Mouse (Mus musculus): ENCODE measurements around the gene Nos3.

Gene Nos3

GRCm38 (mm10) chr5:24364508-24364907 lies at the start of gene Nos3:
Gene Nos3 (plus strand): TSS chr5:24364810.
- no peak for DNase-seq

DNA sequence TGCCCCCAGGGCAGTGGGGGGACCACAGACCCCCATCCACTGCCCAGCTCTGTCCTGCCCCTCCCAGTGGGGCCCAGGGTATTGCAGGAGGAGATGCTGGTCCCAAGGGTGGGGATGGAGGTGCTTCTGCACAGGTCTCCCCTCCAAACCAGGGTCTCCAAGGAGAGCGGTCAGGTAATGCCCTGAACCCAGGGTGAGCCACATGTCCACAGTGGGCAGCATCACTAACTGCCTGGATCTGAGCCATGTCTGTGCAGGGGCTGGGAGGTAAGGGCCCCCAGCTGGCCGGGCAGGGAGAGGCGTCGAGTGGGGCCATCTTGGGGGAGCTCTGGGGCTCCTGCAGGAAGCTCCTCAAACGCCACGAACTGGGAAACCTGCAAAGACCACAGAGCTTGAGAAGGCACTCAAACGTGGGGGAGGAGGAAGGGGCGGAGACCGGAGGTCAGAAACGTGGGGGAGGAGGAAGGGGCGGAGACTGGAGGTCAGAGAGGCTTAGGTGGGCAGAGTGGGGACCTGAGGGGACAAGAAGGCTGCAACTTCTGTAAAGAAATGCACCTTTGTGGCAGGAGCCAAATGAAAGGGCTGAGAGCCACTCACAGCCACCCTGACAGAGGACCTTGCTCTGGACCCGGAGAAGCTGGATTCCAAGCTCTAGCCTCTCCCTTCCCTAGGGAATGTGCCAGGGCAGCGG lies 44.7 kb upstream of the Nos3 start:
- DNase-seq, result no peak

- no peak for DNase-seq
These were observed 44.2 kb upstream of the Nos3 start for GRCm38 (mm10) chr5:24320467-24320813.

DNA sequence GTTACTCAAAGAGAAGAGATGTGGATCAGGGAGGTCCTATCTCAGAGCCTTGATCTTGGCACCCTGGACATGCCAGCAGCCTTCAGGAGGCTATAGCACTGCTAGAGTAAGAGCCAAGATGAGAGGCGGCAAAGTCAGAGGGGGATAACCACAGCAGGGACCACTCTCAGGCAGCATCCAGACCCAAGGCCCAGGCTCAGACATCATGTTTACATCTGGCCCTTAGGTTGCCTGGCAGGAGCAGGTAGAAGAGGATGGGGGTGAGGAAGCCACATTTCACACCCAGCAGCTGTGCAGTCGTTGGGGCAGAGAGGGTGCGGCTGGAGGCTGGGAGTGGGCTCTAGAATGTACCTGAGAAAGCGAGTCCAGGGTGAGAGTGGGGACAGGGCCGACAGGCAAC lies 43.7 kb upstream of the Nos3 start:
- DNase-seq, result no peak

GRCm38 (mm10) chr5:24321711-24322682 lies 42.6 kb upstream of the Nos3 start:
- DNase-seq, result no peak

GRCm38 (mm10) chr5:24325251-24325650 lies 39.4 kb upstream of the Nos3 start:
- no peak for DNase-seq

- DNase-seq, result no peak
These were observed 38.3 kb upstream of the Nos3 start for GRCm38 (mm10) chr5:24326166-24326841.

DNA sequence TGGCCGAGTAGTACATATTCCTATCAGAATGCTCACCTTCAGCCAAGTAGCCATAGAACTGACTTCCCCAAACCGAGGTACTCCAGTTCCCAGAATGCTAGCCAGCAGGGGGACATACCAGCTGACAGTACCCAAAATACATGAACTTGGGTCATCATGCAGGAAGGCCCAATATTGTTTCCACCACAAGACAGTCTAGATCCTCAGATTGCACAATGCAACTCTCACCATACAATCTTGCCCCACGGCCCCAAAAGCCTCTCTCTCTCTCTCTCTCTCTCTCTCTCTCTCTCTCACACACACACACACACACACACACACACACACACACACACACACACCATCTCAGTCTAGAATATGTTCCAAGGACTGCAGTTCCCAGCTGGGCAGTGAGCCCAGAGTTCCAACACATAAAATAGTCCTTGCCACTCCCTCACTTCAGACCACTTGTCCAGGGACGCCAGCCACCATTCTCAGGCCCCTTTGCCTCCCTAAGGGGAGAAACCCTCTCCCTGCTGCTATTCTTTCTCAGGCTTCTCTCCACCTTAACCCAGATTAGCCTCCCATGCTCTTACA lies 37.7 kb upstream of the Nos3 start:
- DNase-seq, result no peak

DNA sequence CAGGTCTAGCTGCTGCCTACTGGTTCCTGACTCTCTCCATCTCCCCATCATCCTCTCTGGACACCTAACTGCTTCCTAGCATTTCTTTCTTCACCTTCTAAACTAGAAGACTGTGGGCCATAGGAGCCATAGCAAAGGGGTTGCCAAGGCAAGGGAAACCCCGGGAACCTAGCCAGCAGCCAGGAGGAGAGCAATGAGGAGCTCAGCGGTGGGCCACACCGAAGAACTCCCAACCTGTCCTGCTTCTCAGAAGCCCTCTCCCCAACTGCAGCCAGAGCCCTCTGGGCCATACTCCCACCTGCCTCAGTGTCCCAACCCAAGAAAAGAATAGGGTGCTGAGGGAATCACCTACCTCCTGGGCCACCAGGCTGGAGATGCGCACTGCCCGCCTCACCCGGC lies 35.8 kb upstream of the Nos3 start:
- DNase-seq, result no peak

- no peak for DNase-seq
These were observed 35.2 kb upstream of the Nos3 start for GRCm38 (mm10) chr5:24329212-24329964.

GRCm38 (mm10) chr5:24329965-24330298 lies 34.7 kb upstream of the Nos3 start:
- DNase-seq, result no peak

DNA sequence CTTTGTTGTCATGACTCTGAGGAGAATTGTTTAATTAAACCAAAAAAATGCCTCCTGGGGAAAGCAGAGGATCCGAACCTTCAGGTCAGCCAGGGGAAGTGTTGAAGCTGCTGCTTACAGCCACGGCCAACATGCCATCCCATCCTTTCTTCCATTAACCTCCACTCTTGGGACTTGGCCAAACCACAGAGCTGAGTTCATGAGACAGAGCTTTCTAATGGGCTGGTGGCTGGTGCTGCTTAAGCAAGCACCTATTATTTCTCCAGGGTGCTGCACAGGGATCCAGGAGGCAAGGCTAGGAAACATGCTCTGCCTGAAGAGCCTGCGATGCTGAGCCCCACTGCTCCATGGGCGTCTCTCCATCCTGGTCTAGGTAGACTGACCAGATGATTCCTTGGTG lies 32.2 kb upstream of the Nos3 start:
- DNase-seq, result no peak

DNA sequence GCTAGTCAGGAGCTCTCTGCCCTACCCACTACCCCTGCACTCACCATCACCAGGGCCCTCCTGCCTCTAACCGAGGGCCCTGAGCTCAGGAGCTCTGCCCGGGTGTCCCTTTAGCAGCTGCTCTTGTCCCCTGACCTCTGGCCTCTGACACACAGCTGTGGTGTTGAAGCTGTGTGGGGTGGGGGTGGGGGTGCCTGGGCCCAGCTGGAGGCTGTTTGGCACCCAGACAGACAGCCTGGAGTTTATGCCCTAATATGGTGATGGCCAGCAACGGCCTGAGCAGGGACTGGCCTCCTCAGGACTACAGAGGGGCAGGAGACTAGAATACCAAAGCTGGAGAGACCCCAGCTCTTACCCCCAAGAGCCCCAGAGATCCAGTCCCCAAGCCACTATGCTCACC lies 29.9 kb upstream of the Nos3 start:
- DNase-seq, result no peak

DNA sequence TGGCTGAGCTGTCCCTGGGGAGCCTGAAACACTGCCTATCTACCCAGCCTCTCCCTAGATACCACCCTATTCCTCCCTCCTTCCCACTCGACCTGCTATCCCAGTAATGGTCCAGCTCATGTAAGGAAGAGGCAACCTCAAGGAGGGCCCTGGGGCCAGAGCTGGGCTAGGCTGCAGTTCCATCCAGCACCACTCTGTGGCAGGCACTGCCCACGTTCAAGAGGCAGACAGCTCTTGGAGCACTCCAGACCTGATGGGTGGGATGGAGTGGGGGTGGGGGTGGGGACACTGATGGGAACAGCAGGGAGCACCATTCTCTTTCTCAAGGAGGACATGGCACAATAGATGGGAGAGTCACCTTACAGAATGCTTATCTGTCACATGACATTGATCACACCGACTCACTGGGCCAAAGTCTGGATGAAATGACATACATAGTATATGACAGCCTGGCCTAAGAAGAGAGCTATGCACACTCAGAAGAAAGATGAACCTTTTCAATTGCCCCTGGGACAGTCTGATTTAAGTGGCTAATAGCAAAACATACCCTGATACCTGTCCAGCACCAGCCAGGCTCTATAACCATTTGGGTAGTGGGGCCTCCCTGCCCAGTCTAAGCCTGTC lies 28.6 kb upstream of the Nos3 start:
- no peak for DNase-seq

DNA sequence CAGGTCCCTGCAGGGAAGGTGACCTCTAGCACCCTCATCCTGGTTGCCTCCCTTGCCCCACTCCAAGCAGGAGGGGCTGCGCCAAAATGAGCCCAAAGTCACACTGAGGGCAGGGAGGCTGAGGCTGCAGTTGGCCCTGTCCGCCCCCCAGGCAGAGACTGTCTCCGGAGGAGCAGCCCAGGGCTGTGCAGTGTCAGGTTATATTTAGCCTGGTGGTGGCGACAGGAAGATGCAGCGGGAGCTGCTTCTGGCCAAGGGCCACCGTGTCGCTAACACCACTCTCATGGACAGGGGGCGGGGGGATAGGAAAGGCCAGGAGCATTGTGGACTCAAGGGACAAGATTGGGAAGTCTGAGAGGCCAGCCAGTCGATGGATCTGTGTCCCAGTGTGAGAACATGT lies 27.2 kb upstream of the Nos3 start:
- no peak for DNase-seq

DNA sequence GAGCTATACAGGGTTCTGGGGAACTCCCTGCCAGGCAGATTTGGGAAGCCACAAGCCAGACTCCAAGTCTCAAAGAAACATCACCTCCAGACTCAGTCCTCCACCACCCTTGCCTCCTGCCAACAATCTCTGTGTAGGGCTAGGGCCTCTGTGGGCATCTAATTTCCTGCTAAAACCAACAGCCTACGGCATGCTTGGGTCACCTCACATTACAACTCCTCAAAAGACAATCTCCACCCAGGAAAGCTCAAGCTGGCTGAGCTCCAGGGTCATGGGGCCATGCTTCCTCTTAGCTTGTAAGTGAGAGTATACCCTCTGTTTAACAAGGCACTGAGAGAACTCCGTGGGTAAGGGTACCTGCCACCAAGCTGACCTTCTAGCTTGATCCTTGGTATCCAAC lies 26.8 kb upstream of the Nos3 start:
- DNase-seq, result no peak

GRCm38 (mm10) chr5:24342205-24342963 lies 22.2 kb upstream of the Nos3 start:
- DNase-seq, result no peak

GRCm38 (mm10) chr5:24342966-24343365 lies 21.6 kb upstream of the Nos3 start:
- no peak for DNase-seq

- DNase-seq, result no peak
These were observed 21.2 kb upstream of the Nos3 start for GRCm38 (mm10) chr5:24343379-24343778.

DNA sequence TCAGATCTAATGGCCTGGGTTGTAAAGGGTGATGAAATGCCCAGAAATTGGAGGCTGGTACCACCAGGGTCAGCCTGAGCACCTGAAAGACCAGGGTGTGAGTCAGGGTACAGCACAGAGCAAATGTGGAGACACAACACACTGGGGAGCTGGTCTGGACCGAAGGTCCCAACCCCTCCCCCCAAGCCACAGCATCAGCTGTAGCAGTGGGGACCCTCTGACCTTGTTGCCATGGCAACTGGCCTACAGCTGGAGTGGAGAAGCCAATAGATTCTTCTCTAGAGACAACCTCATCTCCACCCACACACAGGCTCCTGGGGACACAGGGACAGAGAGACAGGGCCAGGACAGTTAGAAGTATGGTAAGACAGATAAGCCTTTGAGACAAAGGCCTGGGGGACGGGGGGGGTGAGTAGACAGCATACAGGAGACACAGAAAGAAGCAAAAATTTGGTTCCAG lies 20.6 kb upstream of the Nos3 start:
- DNase-seq, result no peak

DNA sequence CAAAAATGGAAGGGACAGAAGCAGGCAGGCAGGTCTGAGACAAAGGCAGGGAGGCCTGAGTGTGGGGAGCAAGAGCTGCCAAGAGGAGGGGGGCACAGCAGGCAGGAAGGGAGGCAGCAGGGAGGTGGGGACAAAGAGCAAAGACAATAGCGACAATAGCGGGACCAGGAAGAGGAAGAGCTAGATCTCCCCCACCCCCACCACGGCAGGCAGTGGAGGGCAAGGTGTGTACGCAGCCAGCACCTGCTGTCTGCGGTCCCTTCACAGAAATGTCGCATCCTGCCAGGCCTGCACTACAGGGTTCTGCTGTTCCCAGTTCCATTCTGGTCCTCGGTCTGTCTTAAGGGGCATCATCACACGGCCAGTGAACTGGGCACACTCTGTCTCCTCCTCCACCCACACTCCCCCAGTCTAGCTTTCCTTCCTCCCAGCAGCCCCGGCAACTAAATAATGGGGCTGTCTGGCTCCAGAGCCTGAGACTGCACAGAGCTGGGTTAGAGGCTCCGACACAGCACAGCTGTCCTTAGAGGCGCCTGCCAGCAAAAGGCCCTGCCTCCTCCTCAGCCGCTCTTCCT lies 20.0 kb upstream of the Nos3 start:
- no peak for DNase-seq

Measured in spleen, adult 18-20 months (tissue).